Mouse (Mus musculus) C2C12 (cell line): ENCODE results near the gene Lcmt1. TPM values are rescaled to one million over a fixed set of nuclear protein-coding genes. Genes with fewer than 3 reads are reported as not detected.

ENCODE experiments used
- H3K27me3 ChIP-seq: one replicate; pipeline ENCODE4 v1.6.1; 2011; ENCODE audit not compliant: control insufficient read depth, insufficient read depth, insufficient read length
- H3K36me3 ChIP-seq: one replicate; pipeline ENCODE4 v1.6.1; 2011; ENCODE audit not compliant: control insufficient read depth, insufficient read depth
- H3K4me3 ChIP-seq: one replicate; pipeline ENCODE4 v1.5.1; 2011; ENCODE audit warnings: mild to moderate bottlenecking, control low read depth; ENCODE audit not compliant: poor library complexity, insufficient read depth, severe bottlenecking
- H3K79me2 ChIP-seq: one replicate; pipeline ENCODE4 v1.6.1; 2011; ENCODE audit not compliant: control insufficient read depth, insufficient read depth
- H3K79me3 ChIP-seq: one replicate; pipeline ENCODE4 v1.6.1; 2011; ENCODE audit warnings: low read depth, control low read depth
- H3ac ChIP-seq: one replicate; pipeline ENCODE3; 2011; ENCODE audit warnings: low read depth; ENCODE audit not compliant: control insufficient read depth, insufficient read length
- CEBPB ChIP-seq: IDR thresholded peaks from one replicate; pipeline ENCODE4 v1.6.1; 2011; ENCODE audit warnings: low read depth, mild to moderate bottlenecking, control low read depth, moderate library complexity
- CTCF ChIP-seq: IDR thresholded peaks from one replicate; pipeline ENCODE4 v1.5.1; 2011; ENCODE audit not compliant: control insufficient read depth, insufficient read depth, insufficient read length
- FOSL1 ChIP-seq: IDR thresholded peaks from one replicate; pipeline ENCODE4 v1.8.0; 2011; ENCODE audit warnings: mild to moderate bottlenecking, low read length; ENCODE audit not compliant: poor library complexity, insufficient read depth, severe bottlenecking
- MAX ChIP-seq: IDR thresholded peaks from one replicate; pipeline ENCODE4 v1.6.1; 2011; ENCODE audit warnings: mild to moderate bottlenecking, control low read depth
- MYOD1 ChIP-seq: IDR thresholded peaks from one replicate; pipeline ENCODE4 v1.6.1; 2011; ENCODE audit warnings: low read depth; ENCODE audit not compliant: control insufficient read depth, insufficient read length
- MYOG ChIP-seq: IDR thresholded peaks from one replicate; pipeline ENCODE4 v1.6.1; 2011; ENCODE audit not compliant: control insufficient read depth, insufficient read length; ENCODE audit errors: extremely low read depth
- USF1 ChIP-seq: IDR thresholded peaks from one replicate; pipeline ENCODE4 v1.6.1; 2011; ENCODE audit warnings: low read depth, mild to moderate bottlenecking, control low read depth, moderate library complexity
- polyA plus RNA-seq: library from polyadenylated mRNA; unstranded; fragments of >200 nt; fragmentation: generic; extraction: Trizol; gene quantifications from one replicate; pipeline ENCODE4 v1.2.1, GENCODE M21; 2012; ENCODE audit warnings: missing spikeins

Gene Lcmt1
- polyA plus RNA-seq, 1 experiment: 29.5 TPM

DNA sequence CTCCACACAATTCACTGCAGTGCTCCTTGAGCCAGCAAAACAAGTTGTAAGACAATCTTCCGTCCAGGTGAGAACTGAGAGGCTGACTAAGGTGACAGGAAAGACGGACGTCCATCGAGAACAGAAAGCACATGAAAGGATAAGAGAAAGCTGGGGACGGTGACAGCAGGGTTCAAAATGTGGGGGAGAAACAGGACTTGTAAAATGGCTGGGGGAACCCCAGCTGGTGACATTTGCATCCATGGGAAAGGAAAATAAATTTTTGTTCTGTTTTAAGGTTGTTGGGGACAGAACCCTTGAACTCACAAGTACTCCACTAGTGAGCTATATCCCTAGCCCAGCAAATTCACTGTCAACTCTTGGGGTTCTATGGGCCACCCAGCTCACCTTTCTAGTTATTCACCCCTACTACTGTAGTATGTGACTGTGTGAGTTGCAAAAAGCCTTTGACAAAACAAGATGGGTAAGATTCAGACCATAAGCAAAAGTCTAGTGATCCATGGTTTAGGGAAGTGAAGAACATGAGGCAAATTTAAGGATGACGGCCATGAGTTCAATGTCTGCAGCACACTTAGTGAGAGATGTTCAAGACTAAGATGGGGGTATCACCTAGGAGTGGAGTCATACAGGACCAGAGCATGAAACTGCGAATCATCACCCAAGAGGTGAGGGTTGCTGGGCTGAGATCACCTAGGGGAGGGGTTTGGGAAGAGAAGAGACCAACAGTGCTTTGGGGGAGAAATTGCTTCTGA lies 8.2 kb upstream of the Lcmt1 start:
- Histone ChIP-seq H3ac (no peak overlapping the region), H3K36me3 (no peaks in the 10 kb centered on the region), H3K79me2 (peaks cover 100% of the 10 kb centered on the region), H3K27me3 (no peaks in the 10 kb centered on the region), H3K79me3 (peaks cover 66% of the 10 kb centered on the region), H3K4me3 (no peak overlapping the region)
- TF ChIP-seq MYOD1: no peak
- TF ChIP-seq CEBPB: no peak
- TF ChIP-seq MAX: no peak
- TF ChIP-seq USF1: no peak
- no peak for TF ChIP-seq FOSL1
- TF ChIP-seq MYOG: no peak

DNA sequence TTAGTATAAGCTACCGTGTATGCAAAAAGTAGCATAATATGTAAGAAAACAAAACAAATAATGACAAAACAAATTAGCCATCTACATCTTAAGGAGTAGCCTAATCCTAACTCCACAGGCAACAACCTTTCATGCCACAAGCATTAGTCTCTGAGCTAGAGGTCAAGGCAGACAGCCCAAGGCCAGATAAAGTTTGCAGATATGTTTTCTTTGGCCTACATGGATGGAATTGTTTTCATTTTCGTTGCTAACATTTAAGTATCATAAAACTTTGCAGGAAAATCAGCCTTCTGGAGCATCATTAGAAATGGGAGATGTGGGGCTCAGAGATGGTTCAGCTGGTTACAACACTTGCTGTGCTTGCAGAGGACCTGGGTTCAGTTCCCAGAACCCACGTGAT lies 6.8 kb upstream of the Lcmt1 start:
- Histone ChIP-seq H3K4me3 (no peak overlapping the region), H3K79me2 (peaks cover 100% of the 10 kb centered on the region)
- TF ChIP-seq MYOD1: no peak

DNA sequence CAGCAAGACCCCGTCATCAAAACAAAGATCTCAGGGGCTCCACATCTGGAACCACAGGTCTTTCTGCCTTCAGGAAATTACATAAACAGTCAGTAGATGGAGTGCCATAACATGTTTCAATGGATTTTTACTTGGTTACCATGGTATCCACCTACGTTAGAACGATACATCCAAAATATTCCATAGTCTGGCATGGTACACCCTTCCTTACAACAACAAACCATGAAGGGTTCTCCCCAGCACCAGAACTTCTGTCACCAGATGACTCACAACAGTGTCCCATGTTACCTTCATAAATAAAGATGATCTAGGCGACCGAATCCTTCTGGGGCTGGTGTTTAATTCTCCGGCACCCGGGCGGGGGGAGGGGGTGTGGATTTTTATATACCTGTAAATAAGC lies 5.6 kb upstream of the Lcmt1 start:
- peaks cover 100% of the 10 kb centered on the region for H3K79me2 ChIP-seq
- no peak overlapping the region for H3ac ChIP-seq
- H3K79me3 ChIP-seq: peaks cover 73% of the 10 kb centered on the region
- H3K36me3 ChIP-seq: no peaks in the 10 kb centered on the region
- H3K27me3 ChIP-seq: no peaks in the 10 kb centered on the region
- no peak overlapping the region for H3K4me3 ChIP-seq
- no peak for TF ChIP-seq MYOG

More for the DNA sequence above, 6.8 kb upstream of the Lcmt1 start:
- H3ac ChIP-seq: no peak overlapping the region
- peaks cover 63% of the 10 kb centered on the region for H3K79me3 ChIP-seq
- H3K36me3 ChIP-seq: no peaks in the 10 kb centered on the region
- H3K27me3 ChIP-seq: no peaks in the 10 kb centered on the region

DNA sequence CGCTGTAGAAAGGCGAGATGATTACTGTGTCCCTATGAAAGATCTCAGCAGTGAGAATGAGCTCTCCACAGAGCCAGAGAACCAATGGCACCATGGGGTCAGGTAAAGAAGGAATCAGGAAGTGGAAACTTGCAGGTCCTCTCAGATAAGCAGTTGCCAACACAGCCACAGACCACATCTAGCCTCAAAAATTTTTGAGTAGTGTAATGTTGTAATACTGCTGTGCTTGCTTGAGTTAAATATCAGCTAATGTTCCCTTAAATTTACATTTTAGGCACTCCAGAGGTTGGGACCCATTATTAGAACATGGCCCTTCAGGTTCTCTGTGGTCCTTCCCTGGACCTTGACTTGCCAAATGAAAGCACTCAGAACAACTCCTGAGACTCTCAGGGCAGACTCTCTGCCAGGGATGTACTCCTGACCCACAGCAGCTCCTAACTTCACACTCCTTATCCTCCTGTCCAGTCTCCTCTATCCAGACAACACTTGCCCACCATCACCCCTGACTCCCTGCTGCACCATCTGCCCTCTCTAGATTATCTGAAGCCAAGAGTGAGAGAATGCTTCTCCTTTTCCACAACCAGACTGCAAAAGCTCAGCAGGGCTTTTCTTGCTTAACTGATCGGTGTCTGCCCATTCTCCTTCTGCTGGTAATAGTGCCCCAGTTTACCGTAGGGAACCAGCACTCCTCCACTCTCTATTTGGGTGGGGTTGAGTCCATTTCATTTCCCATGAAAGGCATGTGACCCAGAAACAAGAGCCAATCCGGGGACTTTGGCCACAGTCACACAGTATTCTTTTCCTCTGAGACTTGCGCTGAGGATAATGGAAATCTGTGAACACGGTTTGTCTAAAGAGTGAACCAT lies 3.5 kb upstream of the Lcmt1 start:
- Histone ChIP-seq H3K27me3 (no peaks in the 10 kb centered on the region), H3K79me3 (peaks cover 57% of the 10 kb centered on the region), H3K36me3 (no peaks in the 10 kb centered on the region), H3K4me3 (no peak overlapping the region), H3ac (no peak overlapping the region), H3K79me2 (peaks cover 83% of the 10 kb centered on the region)
- TF ChIP-seq CEBPB (no peak), MAX (no peak), USF1 (no peak), MYOG (no peak), CTCF (no peak), MYOD1 (no peak), FOSL1 (no peak)

DNA sequence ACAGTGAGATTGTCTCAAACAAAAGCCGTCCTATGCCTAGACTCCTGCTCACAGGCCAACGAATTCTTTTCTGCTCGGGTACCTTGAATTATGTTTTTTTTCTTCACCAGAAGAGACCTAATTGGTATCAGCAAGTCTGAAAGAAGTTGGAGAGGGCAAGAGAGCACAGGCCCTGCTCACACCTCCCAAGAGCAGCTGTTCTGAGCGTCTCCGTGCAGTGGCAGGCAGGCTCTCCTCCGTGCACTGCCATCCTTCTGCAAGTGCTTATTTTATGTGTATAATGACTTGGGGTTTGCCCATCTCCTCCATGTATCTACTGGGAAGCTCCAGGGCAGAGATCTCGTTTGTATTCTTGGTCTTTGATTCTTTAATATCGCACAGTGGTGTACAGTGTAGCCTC lies 2.8 kb upstream of the Lcmt1 start:
- Histone ChIP-seq H3K4me3 (no peak overlapping the region), H3K79me3 (peaks cover 52% of the 10 kb centered on the region), H3K27me3 (no peaks in the 10 kb centered on the region), H3K36me3 (no peaks in the 10 kb centered on the region), H3ac (no peak overlapping the region), H3K79me2 (peaks cover 76% of the 10 kb centered on the region)
- TF ChIP-seq MAX (no peak), MYOG (no peak), FOSL1 (no peak), USF1 (no peak)

DNA sequence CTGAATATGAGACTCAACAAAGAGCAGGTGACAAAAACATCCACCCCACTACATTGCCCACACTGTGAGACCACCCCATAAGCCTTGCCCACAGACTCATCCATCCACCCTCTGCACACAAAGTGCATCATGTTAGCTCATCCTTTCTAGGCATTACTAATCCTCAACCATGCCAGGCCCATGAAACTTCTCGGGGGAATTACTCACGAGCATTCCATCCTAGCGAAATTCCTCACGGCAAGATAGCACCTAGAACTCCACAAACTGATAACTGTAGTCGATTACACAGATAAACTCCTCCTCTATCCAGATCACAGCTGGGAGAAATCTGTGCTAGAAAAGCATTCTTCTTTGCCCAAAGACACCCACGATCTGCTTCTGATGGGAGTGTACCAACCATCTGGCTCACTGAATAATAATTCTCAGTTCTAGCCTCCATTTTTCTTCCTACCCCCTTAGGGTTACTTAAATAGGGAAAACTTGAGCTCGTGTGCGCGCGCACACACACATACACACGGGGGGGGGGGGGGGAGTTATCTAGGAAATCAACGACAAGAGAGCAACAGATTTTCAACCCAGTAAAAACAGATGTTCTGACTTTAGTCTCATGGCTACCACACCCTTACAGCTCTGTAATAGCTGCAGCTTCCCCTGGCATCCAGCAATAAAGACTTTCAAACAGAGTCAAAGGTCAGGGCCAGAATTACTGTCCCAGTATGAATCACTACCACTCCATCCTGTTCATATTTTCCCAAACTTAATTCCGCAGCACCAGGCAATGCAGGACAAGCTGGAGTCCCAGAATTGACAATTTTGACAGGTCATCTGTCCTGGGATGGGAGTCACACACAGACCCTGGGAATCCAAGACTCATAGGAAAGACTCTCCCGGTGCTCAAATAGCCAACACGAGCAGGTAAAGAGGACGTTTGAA lies 2.1 kb upstream of the Lcmt1 start:
- H3K79me2 ChIP-seq: peaks cover 69% of the 10 kb centered on the region
- H3K79me3 ChIP-seq: peaks cover 51% of the 10 kb centered on the region
- H3ac ChIP-seq: no peak overlapping the region
- no peak for TF ChIP-seq CTCF
- TF ChIP-seq FOSL1: no peak
- TF ChIP-seq USF1: no peak
- no peak for TF ChIP-seq MAX
- no peak for TF ChIP-seq MYOG
- no peak for TF ChIP-seq CEBPB
- no peak for TF ChIP-seq MYOD1
- H3K36me3 ChIP-seq: no peaks in the 10 kb centered on the region
- no peaks in the 10 kb centered on the region for H3K27me3 ChIP-seq
- H3K4me3 ChIP-seq: no peak overlapping the region
